Mouse (Mus musculus) lung, adult 2 months (tissue): ENCODE measurements around the gene Nav2. TPM values are rescaled to one million over a fixed set of nuclear protein-coding genes. Genes with fewer than 3 reads are reported as not detected.

Source experiments
- DNase-seq: peaks from one replicate; pipeline ENCODE4 v3.0.0; 2022
- H3K4me1 ChIP-seq: fragments of 200-500 bp; 2 replicates; pipeline ENCODE4 v1.6.1; 2011; ENCODE audit warnings: low read length; ENCODE audit not compliant: control insufficient read depth, insufficient read depth
- H3K4me3 ChIP-seq: fragments of 200-500 bp; replicated peaks from 2 replicates; pipeline ENCODE3; 2011; ENCODE audit warnings: low read depth, mild to moderate bottlenecking, control low read depth, low read length; ENCODE audit errors: extremely low read depth
- CTCF ChIP-seq: fragments of 200-500 bp; IDR thresholded peaks from 2 replicates; pipeline ENCODE4 v1.5.1; 2011; ENCODE audit warnings: mild to moderate bottlenecking, low read length, control low read depth; ENCODE audit not compliant: insufficient read depth
- POLR2A ChIP-seq: fragments of 200-500 bp; IDR thresholded peaks from 2 replicates; pipeline ENCODE4 v1.6.1; 2011; ENCODE audit warnings: low read depth, mild to moderate bottlenecking, control low read depth, low read length, borderline replicate concordance; ENCODE audit errors: extremely low read depth
- WGBS: fragments of 180-500 bp; shearing (Covaris S2); methylation state at CpG from one replicate; pipeline ENCODE4 v1.1.7; 2018; 5-methylcytosine and 5-hydroxymethylcytosine counted together
- polyA plus RNA-seq: library from polyadenylated mRNA; depleted of rRNA; stranded (reverse); fragments of >200 nt; gene quantifications from 2 replicates; pipeline ENCODE4 v1.2.3, GENCODE M21; 2012

Gene Nav2
- polyA plus RNA-seq, 1 experiment = 33.9 TPM

- H3K4me1 ChIP-seq = peaks cover 24% of the 10 kb centered on the region
- WGBS = 25% methylated on average over 12 of the region's 12 CpGs
- TF ChIP-seq POLR2A (no peak), CTCF (no peak)
- no peak overlapping the region for H3K4me3 ChIP-seq
- DNase-seq = peak; percentile 16
Measured at GRCm38 (mm10) chr7:49158641-49159381, 250.3 kb downstream of the Nav2 start.

GRCm38 (mm10) chr7:49159646-49160555, 251.4 kb downstream of the Nav2 start:
- DNase-seq = no peak
- no peak overlapping the region for H3K4me3 ChIP-seq
- peaks cover 27% of the 10 kb centered on the region for H3K4me1 ChIP-seq
- WGBS = 71% methylated on average over 18 of the region's 18 CpGs
- TF ChIP-seq CTCF (no peak), POLR2A (no peak)

GRCm38 (mm10) chr7:49162079-49162478, 253.6 kb downstream of the Nav2 start:
- TF ChIP-seq POLR2A (no peak; the same call in 1 of the 2 replicates), CTCF (no peak)
- WGBS = 27% methylated on average over 9 of the region's 9 CpGs
- Histone ChIP-seq H3K4me3 (no peak overlapping the region), H3K4me1 (peaks cover 30% of the 10 kb centered on the region)
- DNase-seq = peak; percentile 59

GRCm38 (mm10) chr7:49163789-49164188, 255.3 kb downstream of the Nav2 start:
- WGBS = 45% methylated on average over 11 of the region's 11 CpGs
- no peak overlapping the region for H3K4me3 ChIP-seq
- H3K4me1 ChIP-seq = peaks cover 27% of the 10 kb centered on the region
- TF ChIP-seq CTCF (no peak), POLR2A (no peak)
- DNase-seq = peak; percentile 34

- Histone ChIP-seq H3K4me1 (peaks cover 20% of the 10 kb centered on the region), H3K4me3 (no peak overlapping the region)
- peak; percentile 66 for DNase-seq
- no peak for TF ChIP-seq CTCF
- TF ChIP-seq POLR2A = no peak
- WGBS = 72% methylated on average over 8 of the region's 8 CpGs
Measured at GRCm38 (mm10) chr7:49164868-49165267, 256.4 kb downstream of the Nav2 start.

- Histone ChIP-seq H3K4me3 (no peak overlapping the region), H3K4me1 (no peaks in the 10 kb centered on the region)
- TF ChIP-seq POLR2A = no peak
- no peak for TF ChIP-seq CTCF
- no peak for DNase-seq
- whole genome bisulfite sequencing = 50% methylated on average over 3 of the region's 3 CpGs
Measured at GRCm38 (mm10) chr7:49172926-49173325, 264.4 kb downstream of the Nav2 start.

GRCm38 (mm10) chr7:49175784-49176409, 267.4 kb downstream of the Nav2 start:
- Histone ChIP-seq H3K4me3 (no peak overlapping the region), H3K4me1 (no peaks in the 10 kb centered on the region)
- TF ChIP-seq POLR2A (no peak), CTCF (no peak)
- no peak for DNase-seq
- WGBS = 85% methylated on average over 9 of the region's 9 CpGs

GRCm38 (mm10) chr7:49176590-49177201, 268.2 kb downstream of the Nav2 start:
- WGBS = 79% methylated on average over 21 of the region's 21 CpGs
- Histone ChIP-seq H3K4me3 (no peak overlapping the region), H3K4me1 (no peaks in the 10 kb centered on the region)
- DNase-seq = no peak
- TF ChIP-seq POLR2A = no peak
- TF ChIP-seq CTCF = no peak

- DNase-seq = no peak
- Histone ChIP-seq H3K4me1 (no peaks in the 10 kb centered on the region), H3K4me3 (no peak overlapping the region)
- WGBS = 46% methylated on average over 4 of the region's 4 CpGs
- no peak for TF ChIP-seq CTCF
- no peak for TF ChIP-seq POLR2A
Measured at GRCm38 (mm10) chr7:49178217-49178616, 269.7 kb downstream of the Nav2 start.
